Mouse (Mus musculus) E14TG2a.4 (cell line): ENCODE measurements around the gene Serpina12.

Experiments used
- CTCF ChIP-seq: conservative IDR thresholded peaks from 2 replicates; pipeline ENCODE4 v1.5.1; 2014; ENCODE audit warnings: low read length
- POU5F1 ChIP-seq: IDR thresholded peaks from 2 replicates; pipeline ENCODE4 v1.6.1; 2014; ENCODE audit warnings: low read length, borderline replicate concordance

DNA sequence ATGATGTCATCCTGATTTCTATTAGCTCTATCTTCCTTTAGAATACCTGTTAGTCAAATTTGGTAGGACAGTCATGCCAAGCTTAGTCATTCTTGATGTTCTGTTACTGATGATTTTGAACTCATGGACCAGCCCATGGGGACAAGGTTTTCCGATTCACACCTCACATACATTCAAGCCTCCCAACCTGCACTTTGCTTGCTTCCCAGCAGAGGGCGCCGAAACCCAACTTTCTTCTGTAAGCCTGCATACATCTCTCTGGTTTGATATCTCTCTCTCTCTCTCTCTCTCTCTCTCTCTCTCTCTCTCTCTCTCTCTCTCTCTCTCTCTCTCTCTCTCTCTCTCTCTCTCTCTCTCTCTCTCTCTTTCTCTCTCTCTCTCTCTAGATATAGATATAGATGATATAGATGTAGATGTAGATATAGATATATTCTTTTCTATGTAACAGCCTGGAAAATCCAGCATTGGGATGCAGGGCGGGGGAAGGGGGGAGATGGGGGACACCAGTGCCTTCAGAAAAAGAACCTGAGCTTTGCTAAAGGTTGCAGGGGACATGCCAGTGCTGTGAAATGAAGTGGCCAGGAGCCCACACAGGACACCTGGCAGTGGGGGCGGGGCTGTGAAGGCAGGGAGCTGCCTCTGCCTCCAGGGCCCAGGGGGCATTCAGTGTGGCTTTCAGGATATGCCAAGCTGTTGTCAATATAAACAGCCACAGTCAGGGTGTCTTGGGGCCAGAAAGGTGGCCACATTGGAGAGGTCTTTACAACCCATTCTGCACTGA is 48.8 kb downstream of the Serpina12 start:
- TF ChIP-seq CTCF (peak; percentile 70), POU5F1 (no peak)
